Mouse (Mus musculus) forebrain, embryonic 16.5 days (tissue): ENCODE measurements at regions not wholly inside any gene's neighbourhood (a gene's known extent, or its start where the extent isn't known, plus 50 kb on each side); places are given as distances from the start of the nearest gene placed in this dataset.

Experiments
- ATAC-seq: fragments of 200-750 bp; cut with Nextera tagmentation; 2 replicates; pipeline ENCODE4 v1.8.0; 2017; ENCODE audit warnings: mild to moderate bottlenecking, moderate library complexity
- H3K27ac ChIP-seq: fragments of 300-500 bp; sonication (generic); 2 replicates; pipeline ENCODE4 v1.5.1; 2014; ENCODE audit warnings: low read length, control low read depth
- H3K27me3 ChIP-seq: fragments of 300-500 bp; sonication (generic); replicated peaks from 2 replicates; pipeline ENCODE4 v1.6.1; 2014; ENCODE audit warnings: low read length; ENCODE audit not compliant: control insufficient read depth, insufficient read depth
- H3K36me3 ChIP-seq: fragments of 300-500 bp; sonication (generic); 2 replicates; pipeline ENCODE4 v1.6.1; 2014; ENCODE audit not compliant: control insufficient read depth, insufficient read depth
- H3K4me1 ChIP-seq: fragments of 300-500 bp; sonication (generic); replicated peaks from 2 replicates; pipeline ENCODE4 v1.6.1; 2014; ENCODE audit warnings: low read length; ENCODE audit not compliant: control insufficient read depth, insufficient read depth
- H3K4me2 ChIP-seq: fragments of 300-500 bp; sonication (generic); 2 replicates; pipeline ENCODE4 v1.6.1; 2014; ENCODE audit warnings: mild to moderate bottlenecking, low read length, control low read depth
- H3K4me3 ChIP-seq: fragments of 300-500 bp; sonication (generic); replicated peaks from 2 replicates; pipeline ENCODE4 v1.5.1; 2014; ENCODE audit warnings: mild to moderate bottlenecking, low read length, control low read depth
- H3K9ac ChIP-seq: fragments of 300-500 bp; sonication (generic); replicated peaks from 2 replicates; pipeline ENCODE4 v1.6.1; 2014; ENCODE audit warnings: low read depth, low read length, control low read depth
- H3K9me3 ChIP-seq: fragments of 300-500 bp; sonication (generic); 2 replicates; pipeline ENCODE4 v1.6.1; 2016; ENCODE audit warnings: low read length; ENCODE audit not compliant: control insufficient read depth
- whole genome bisulfite sequencing: fragments of 180-500 bp; shearing (Covaris S2); extraction: QIAGEN DNeasy Blood & Tissue Kit; methylation state at CpG from one replicate; pipeline ENCODE4 v1.1.7; 2014; 5-methylcytosine and 5-hydroxymethylcytosine counted together

GRCm38 (mm10) chr14:100375218-100375983 lies 90.9 kb upstream of the Klf12 start:
- Histone ChIP-seq H3K36me3 (no peaks in the 10 kb centered on the region), H3K4me1 (peaks cover 12% of the 10 kb centered on the region), H3K9me3 (no peaks in the 10 kb centered on the region), H3K27ac (peak overlapping the region; percentile 70), H3K27me3 (no peaks in the 10 kb centered on the region), H3K4me2 (peak overlapping the region; percentile 62), H3K4me3 (peak overlapping the region; percentile 36), H3K9ac (peak overlapping the region; percentile 31)
- peak; percentile 81 for ATAC-seq
- WGBS = 15% methylated on average over 8 of the region's 8 CpGs

GRCm38 (mm10) chr14:100374494-100375217 lies 90.2 kb upstream of the Klf12 start:
- peak overlapping the region; percentile 62 for H3K4me2 ChIP-seq
- peak overlapping the region; percentile 31 for H3K9ac ChIP-seq
- peak; percentile 96 for ATAC-seq
- peaks cover 12% of the 10 kb centered on the region for H3K4me1 ChIP-seq
- no peaks in the 10 kb centered on the region for H3K36me3 ChIP-seq
- 9% methylated on average over 18 of the region's 18 CpGs for WGBS
- no peaks in the 10 kb centered on the region for H3K27me3 ChIP-seq
- peak overlapping the region; percentile 36 for H3K4me3 ChIP-seq
- peak overlapping the region; percentile 70 for H3K27ac ChIP-seq
- no peaks in the 10 kb centered on the region for H3K9me3 ChIP-seq

GRCm38 (mm10) chr14:100366234-100366864 lies 81.9 kb upstream of the Klf12 start:
- Histone ChIP-seq H3K27me3 (no peaks in the 10 kb centered on the region), H3K4me2 (no peak overlapping the region), H3K9ac (no peak overlapping the region), H3K36me3 (no peaks in the 10 kb centered on the region), H3K4me3 (no peak overlapping the region), H3K9me3 (no peaks in the 10 kb centered on the region), H3K27ac (no peak overlapping the region), H3K4me1 (peaks cover 9% of the 10 kb centered on the region)
- WGBS = 28% methylated on average over 5 of the region's 5 CpGs
- peak; percentile 88 for ATAC-seq

- H3K4me1 ChIP-seq = peaks cover 9% of the 10 kb centered on the region
- WGBS = 71% methylated on average over 3 of the region's 3 CpGs
- no peak overlapping the region for H3K9ac ChIP-seq
- H3K4me2 ChIP-seq = no peak overlapping the region
- H3K27me3 ChIP-seq = no peaks in the 10 kb centered on the region
- no peak overlapping the region for H3K27ac ChIP-seq
- no peak for ATAC-seq
- H3K9me3 ChIP-seq = no peaks in the 10 kb centered on the region
- no peak overlapping the region for H3K4me3 ChIP-seq
- no peaks in the 10 kb centered on the region for H3K36me3 ChIP-seq
Observed at GRCm38 (mm10) chr14:100362786-100363185, 78.3 kb upstream of the Klf12 start.

GRCm38 (mm10) chr14:100361346-100362029 lies 77.0 kb upstream of the Klf12 start:
- H3K27me3 ChIP-seq = no peaks in the 10 kb centered on the region
- H3K4me3 ChIP-seq = no peak overlapping the region
- ATAC-seq = no peak
- H3K4me1 ChIP-seq = peaks cover 7% of the 10 kb centered on the region
- H3K9ac ChIP-seq = no peak overlapping the region
- no peaks in the 10 kb centered on the region for H3K36me3 ChIP-seq
- WGBS = 80% methylated on average over 1 of the region's 1 CpGs
- no peak overlapping the region for H3K27ac ChIP-seq
- H3K4me2 ChIP-seq = no peak overlapping the region
- H3K9me3 ChIP-seq = no peaks in the 10 kb centered on the region

- Histone ChIP-seq H3K9ac (no peak overlapping the region), H3K27ac (no peak overlapping the region), H3K4me1 (no peaks in the 10 kb centered on the region), H3K36me3 (no peaks in the 10 kb centered on the region), H3K4me3 (no peak overlapping the region), H3K4me2 (no peak overlapping the region), H3K27me3 (no peaks in the 10 kb centered on the region), H3K9me3 (no peaks in the 10 kb centered on the region)
- ATAC-seq = no peak
- WGBS = 78% methylated on average over 3 of the region's 3 CpGs
Observed at GRCm38 (mm10) chr14:100359881-100360280, 75.4 kb upstream of the Klf12 start.

GRCm38 (mm10) chr14:100357131-100357530 lies 72.7 kb upstream of the Klf12 start:
- Histone ChIP-seq H3K4me3 (no peak overlapping the region), H3K4me2 (no peak overlapping the region), H3K9ac (no peak overlapping the region), H3K9me3 (no peaks in the 10 kb centered on the region), H3K36me3 (no peaks in the 10 kb centered on the region), H3K4me1 (no peaks in the 10 kb centered on the region), H3K27ac (no peak overlapping the region), H3K27me3 (no peaks in the 10 kb centered on the region)
- ATAC-seq = no peak
- whole genome bisulfite sequencing = 88% methylated on average over 4 of the region's 4 CpGs

DNA sequence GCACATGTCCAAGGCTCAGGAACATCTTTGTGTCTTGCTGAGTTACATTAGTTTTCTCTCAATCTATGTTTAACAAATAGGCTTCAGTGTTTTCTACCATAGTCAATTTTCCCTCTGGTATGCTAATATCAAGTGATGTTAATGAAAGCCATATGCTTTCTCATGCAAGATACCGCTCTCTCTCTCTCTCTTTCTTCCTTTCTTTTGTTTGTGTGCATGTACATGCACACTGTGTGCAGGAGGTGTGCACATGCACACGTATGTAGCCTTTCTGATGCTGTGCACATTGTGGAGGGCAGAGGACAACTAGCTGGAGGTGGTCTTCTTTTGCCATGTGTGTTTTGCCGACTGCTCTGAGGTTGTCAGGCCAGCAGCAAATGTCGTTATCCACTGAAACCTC lies 69.0 kb upstream of the Klf12 start:
- H3K9ac ChIP-seq = no peak overlapping the region
- no peaks in the 10 kb centered on the region for H3K4me1 ChIP-seq
- H3K9me3 ChIP-seq = no peaks in the 10 kb centered on the region
- no peak for ATAC-seq
- H3K4me2 ChIP-seq = no peak overlapping the region
- no peak overlapping the region for H3K27ac ChIP-seq
- H3K27me3 ChIP-seq = no peaks in the 10 kb centered on the region
- H3K4me3 ChIP-seq = no peak overlapping the region
- WGBS = 89% methylated on average over 4 of the region's 4 CpGs
- H3K36me3 ChIP-seq = no peaks in the 10 kb centered on the region

GRCm38 (mm10) chr14:100352961-100353452 lies 68.5 kb upstream of the Klf12 start:
- Histone ChIP-seq H3K27ac (no peak overlapping the region), H3K9me3 (no peaks in the 10 kb centered on the region), H3K9ac (no peak overlapping the region), H3K4me3 (no peak overlapping the region), H3K4me2 (no peak overlapping the region), H3K4me1 (no peaks in the 10 kb centered on the region), H3K36me3 (no peaks in the 10 kb centered on the region), H3K27me3 (no peaks in the 10 kb centered on the region)
- 53% methylated on average over 4 of the region's 4 CpGs for WGBS
- ATAC-seq = no peak
